In the genomic region with DNA sequence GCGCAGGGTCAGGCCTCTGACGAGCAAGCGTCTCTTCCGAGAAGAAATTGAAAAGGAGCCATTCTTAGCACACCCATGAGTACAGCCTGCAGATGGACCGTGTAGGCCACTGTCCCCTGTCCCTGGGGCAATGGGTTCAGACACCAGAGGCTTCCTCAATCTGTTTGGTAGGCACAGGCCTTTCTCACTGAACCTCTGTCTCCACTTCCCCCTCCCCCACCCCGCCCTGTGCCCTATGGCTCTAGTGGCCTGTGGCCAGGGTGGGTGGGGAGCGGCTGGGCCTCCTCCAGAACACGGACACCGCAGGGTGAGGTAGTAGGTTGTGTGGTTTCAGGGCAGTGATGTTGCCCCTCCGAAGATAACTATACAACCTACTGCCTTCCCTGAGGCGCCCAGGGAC, we compare ENCODE assay signal across 12 mouse cellular contexts. TPM values are rescaled to one million over a fixed set of nuclear protein-coding genes. Genes with fewer than 3 reads are reported as not detected.
DNase-seq lines count a peak whose midpoint lies in the region; TF ChIP-seq lines count a peak whose summit lies in the region.
"Had no signal": no experiment of that assay in that cellular context is flagged by ENCODE, and none has a peak within 500 bp of the region (broad histone marks: within the 10 kb centered on the region; RNA-seq: fewer than 3 reads in every experiment).

No protein-coding gene starts in this region.

- DNase-seq in gastrocnemius, adult 2 months, result no peak
- DNase-seq in gastrocnemius, postnatal 25 days, result no peak
- DNase-seq in layer of hippocampus, adult 2 months (ENCODE audit: low spot score in 2 of 2), result no peak
- DNase-seq in layer of hippocampus, adult 9-10 months (ENCODE audit: low spot score), result no peak
- peak; percentile 73 for DNase-seq in kidney, postnatal 14 days
- DNase-seq in thymus, adult 18-20 months, result no peak
- no peak for DNase-seq in left cerebral cortex, postnatal 10 days (ENCODE audit: extremely low spot score in 1 of 2, low spot score in 2 of 2)
- DNase-seq: adrenal gland, postnatal 10 days; heart, postnatal 4 days; lung, embryonic 14.5 days had no signal

- no peak overlapping the region for H3K4me3 ChIP-seq in gastrocnemius, adult 2 months
- no peak overlapping the region for H3K4me3 ChIP-seq in layer of hippocampus, adult 2 months
- H3K4me3 ChIP-seq in brown adipose tissue, adult 24 weeks (ENCODE audit: insufficient read depth, low read depth, low read length), result no peak overlapping the region
- H3K4me3 ChIP-seq: limb, embryonic 12.5 days had no signal

- peaks cover 41% of the 10 kb centered on the region for H3K4me1 ChIP-seq in brown adipose tissue, adult 24 weeks (ENCODE audit: control insufficient read depth, insufficient read depth, insufficient read length, low read length)

- no peak for TF ChIP-seq CTCF in gastrocnemius, adult 2 months (IDR thresholded peaks at IDR 0.05)
- no peak for TF ChIP-seq CTCF in layer of hippocampus, adult 2 months (conservative IDR thresholded peaks at IDR 0.05)

- intact Hi-C loops in gastrocnemius, adult 2 months (cut with DNase I), result loop anchor here (5.0 kb wide), 1 partner anchor 35 kb away; no protein-coding TSS in a partner anchor
- intact Hi-C loops in left cerebral cortex, postnatal 10 days (cut with DNase I), result loop anchor here (10.0 kb wide), 1 partner anchor 442 kb away; no protein-coding TSS in a partner anchor

- H3K27ac ChIP-seq in gastrocnemius, adult 2 months, result peak overlapping the region; percentile 84
- H3K27ac ChIP-seq in layer of hippocampus, adult 2 months, result peak overlapping the region; percentile 62
- peak overlapping the region; percentile 73; the same call in 1 of the 2 replicates for H3K27ac ChIP-seq in brown adipose tissue, adult 24 weeks (replicated peaks; ENCODE audit: low read depth, low read length)
- H3K27ac ChIP-seq: limb, embryonic 12.5 days had no signal

RNA-seq across cellular contexts. Expression of a gene that starts 27.8 kb away (rescaled TPM):
- total RNA-seq in gastrocnemius, adult 2 months (2021), result 10 to 100 TPM; 15.4 to 47.2 TPM
- total RNA-seq in gastrocnemius, postnatal 25 days (2021), result 10 to 100 TPM; 11.4 to 19.3 TPM
- total RNA-seq in layer of hippocampus, adult 2 months (2021), result 1 to 10 TPM; 3.1 to 3.9 TPM
- 53.5 and 108 TPM in 2 replicates for polyA plus RNA-seq in brown adipose tissue, adult 24 weeks (2012; ENCODE audit: insufficient read depth, insufficient read length, missing spikeins)
- total RNA-seq in left cerebral cortex, postnatal 10 days (2021), result 1 to 10 TPM; 2.2 to 2.4 TPM
